Mouse (Mus musculus) liver, postnatal 0 days (tissue): ENCODE measurements at regions not wholly inside any gene's neighbourhood (a gene's known extent, or its start where the extent isn't known, plus 50 kb on each side); places are given as distances from the start of the nearest gene placed in this dataset.

Experiments
- ATAC-seq: fragments of 200-750 bp; cut with Nextera tagmentation; 2 replicates; pipeline ENCODE4 v1.8.0; 2017; ENCODE audit warnings: mild to moderate bottlenecking, moderate library complexity
- DNase-seq: peaks from one replicate; pipeline ENCODE4 v3.0.0-alpha.2; 2016
- H3K27ac ChIP-seq: fragments of 300-500 bp; sonication (generic); 2 replicates; pipeline ENCODE4 v1.5.1; 2014; ENCODE audit warnings: antibody characterized with exemption, moderate library complexity, mild to moderate bottlenecking, low read depth
- H3K27me3 ChIP-seq: fragments of 300-500 bp; sonication (generic); 2 replicates; pipeline ENCODE4 v1.6.1; 2014; ENCODE audit warnings: low read length, control low read depth, mixed read lengths; ENCODE audit not compliant: insufficient read depth
- H3K36me3 ChIP-seq: fragments of 300-500 bp; sonication (generic); replicated peaks from 2 replicates; pipeline ENCODE4 v1.6.1; 2014; ENCODE audit warnings: mild to moderate bottlenecking, control low read depth, low read length, moderate library complexity, mixed read lengths; ENCODE audit not compliant: insufficient read depth
- H3K4me1 ChIP-seq: fragments of 300-500 bp; sonication (generic); 2 replicates; pipeline ENCODE4 v1.6.1; 2014; ENCODE audit warnings: antibody characterized with exemption, mild to moderate bottlenecking, control low read depth; ENCODE audit not compliant: insufficient read depth
- H3K4me2 ChIP-seq: fragments of 300-500 bp; sonication (generic); 2 replicates; pipeline ENCODE4 v1.6.1; 2014; ENCODE audit warnings: low read depth, mild to moderate bottlenecking, low read length, moderate library complexity, mixed read lengths
- H3K4me3 ChIP-seq: fragments of 300-500 bp; sonication (generic); 2 replicates; pipeline ENCODE4 v1.5.1; 2014; ENCODE audit warnings: low read depth, low read length
- H3K9ac ChIP-seq: fragments of 300-500 bp; sonication (generic); replicated peaks from 2 replicates; pipeline ENCODE4 v1.6.1; 2014; ENCODE audit warnings: mild to moderate bottlenecking, moderate library complexity
- H3K9me3 ChIP-seq: fragments of 300-500 bp; sonication (generic); 2 replicates; pipeline ENCODE4 v1.6.1; 2016; ENCODE audit warnings: mild to moderate bottlenecking, control low read depth, low read length, mixed read lengths
- CTCF ChIP-seq: sonication (generic); IDR thresholded peaks from 2 replicates; pipeline ENCODE4 v1.5.1; 2016; ENCODE audit warnings: antibody characterized with exemption, low read depth
- EP300 ChIP-seq: IDR thresholded peaks from 2 replicates; pipeline ENCODE4 v1.6.1; 2016; ENCODE audit warnings: antibody characterized with exemption, low read depth, mild to moderate bottlenecking
- WGBS: fragments of 180-500 bp; shearing (Covaris S2); extraction: QIAGEN DNeasy Blood & Tissue Kit; methylation state at CpG from one replicate; pipeline ENCODE4 v1.1.7; 2014; ENCODE audit not compliant: insufficient replicate concordance; 5-methylcytosine and 5-hydroxymethylcytosine counted together

DNA sequence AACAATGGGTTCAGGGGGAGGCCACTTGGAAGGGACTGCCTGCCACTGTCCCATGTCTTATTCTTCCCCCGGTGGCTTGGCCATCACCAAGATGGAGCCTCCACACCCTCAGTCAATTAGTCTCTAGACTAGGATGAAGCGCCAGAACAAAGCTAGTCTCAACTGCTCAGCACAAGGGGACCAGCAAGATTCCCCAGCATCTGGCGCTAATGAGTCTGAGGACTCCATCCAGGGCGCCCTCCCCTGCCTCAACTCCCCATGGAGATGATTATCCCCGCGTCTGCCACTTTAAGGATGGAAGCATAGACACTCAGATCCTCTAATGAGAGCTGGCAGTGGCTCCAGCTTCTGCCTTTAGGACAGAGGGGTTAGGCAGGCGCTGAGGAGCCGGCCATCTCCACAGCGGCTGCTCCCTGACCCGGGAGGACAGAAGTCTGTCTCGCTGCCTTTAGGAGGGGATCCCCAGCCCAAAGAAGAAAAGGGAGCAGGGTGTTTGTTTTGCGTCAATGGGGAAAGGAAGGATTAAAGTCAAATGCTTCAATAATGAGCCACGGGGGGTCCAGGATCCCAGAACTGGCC, 81.7 kb upstream of the Rbm19 start:
- 20% methylated on average over 13 of the region's 13 CpGs for WGBS
- TF ChIP-seq EP300: no peak
- no peak for TF ChIP-seq CTCF
- H3K27ac ChIP-seq: no peak overlapping the region
- no peaks in the 10 kb centered on the region for H3K9me3 ChIP-seq
- DNase-seq (no peak), ATAC-seq (no peak)
- no peaks in the 10 kb centered on the region for H3K27me3 ChIP-seq
- no peaks in the 10 kb centered on the region for H3K36me3 ChIP-seq
- no peak overlapping the region for H3K4me2 ChIP-seq
- H3K4me3 ChIP-seq: no peak overlapping the region
- no peak overlapping the region for H3K9ac ChIP-seq
- no peaks in the 10 kb centered on the region for H3K4me1 ChIP-seq

DNA sequence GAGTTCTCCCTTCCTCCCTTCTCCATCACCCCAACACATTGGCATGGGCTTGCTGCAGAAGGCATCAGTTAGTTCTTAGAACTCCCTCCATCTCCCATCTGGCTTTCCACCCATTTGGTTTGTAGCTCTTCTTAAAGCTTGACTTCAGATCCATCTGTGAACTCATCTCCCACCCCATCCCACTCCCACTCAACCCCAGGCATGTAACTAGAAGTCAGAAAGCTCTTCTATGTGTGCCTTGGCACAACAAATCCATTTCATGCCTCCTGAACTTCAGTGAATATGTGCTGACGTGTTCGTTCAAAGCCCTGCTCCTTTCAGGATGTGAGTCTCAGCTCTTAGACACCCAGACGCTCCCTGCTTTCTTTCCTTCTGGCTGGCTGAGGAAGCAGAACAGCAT, 81.0 kb upstream of the Rbm19 start:
- Histone ChIP-seq H3K36me3 (no peaks in the 10 kb centered on the region), H3K4me2 (no peak overlapping the region), H3K27ac (no peak overlapping the region), H3K9ac (no peak overlapping the region), H3K4me3 (no peak overlapping the region), H3K9me3 (no peaks in the 10 kb centered on the region), H3K27me3 (no peaks in the 10 kb centered on the region), H3K4me1 (no peaks in the 10 kb centered on the region)
- 69% methylated on average over 3 of the region's 3 CpGs for WGBS
- TF ChIP-seq EP300 (no peak), CTCF (no peak)
- DNase-seq: no peak
- ATAC-seq: no peak

GRCm38 (mm10) chr5:120037806-120038205, 78.5 kb upstream of the Rbm19 start:
- 66% methylated on average over 3 of the region's 3 CpGs for WGBS
- ATAC-seq: no peak

GRCm38 (mm10) chr5:120043786-120044185, 72.5 kb upstream of the Rbm19 start:
- WGBS: 82% methylated on average over 4 of the region's 4 CpGs
- ATAC-seq: no peak
- TF ChIP-seq CTCF (no peak), EP300 (no peak)

More at GRCm38 (mm10) chr5:120037806-120038205, 78.5 kb upstream of the Rbm19 start:
- TF ChIP-seq CTCF: no peak
- no peak for TF ChIP-seq EP300
- Histone ChIP-seq H3K36me3 (no peaks in the 10 kb centered on the region), H3K27me3 (no peaks in the 10 kb centered on the region), H3K9ac (no peak overlapping the region), H3K4me1 (no peaks in the 10 kb centered on the region), H3K9me3 (0 out of 2 replicates have a peak, but pooled peaks cover 3% of the 10 kb centered on the region), H3K27ac (no peak overlapping the region), H3K4me2 (no peak overlapping the region), H3K4me3 (no peak overlapping the region)
- no peak for DNase-seq

GRCm38 (mm10) chr5:120049063-120049781, 67.0 kb upstream of the Rbm19 start:
- H3K4me3 ChIP-seq: no peak overlapping the region
- no peak overlapping the region for H3K4me2 ChIP-seq
- H3K9ac ChIP-seq: no peak overlapping the region
- no peaks in the 10 kb centered on the region for H3K27me3 ChIP-seq
- TF ChIP-seq EP300 (no peak), CTCF (no peak)
- H3K27ac ChIP-seq: no peak overlapping the region
- no peaks in the 10 kb centered on the region for H3K4me1 ChIP-seq
- no peaks in the 10 kb centered on the region for H3K9me3 ChIP-seq
- no peak for ATAC-seq
- H3K36me3 ChIP-seq: no peaks in the 10 kb centered on the region
- 76% methylated on average over 7 of the region's 7 CpGs for WGBS
- DNase-seq: no peak

More at GRCm38 (mm10) chr5:120043786-120044185, 72.5 kb upstream of the Rbm19 start:
- Histone ChIP-seq H3K36me3 (no peaks in the 10 kb centered on the region), H3K9me3 (0 out of 2 replicates have a peak, but pooled peaks cover 3% of the 10 kb centered on the region), H3K4me3 (no peak overlapping the region), H3K4me2 (no peak overlapping the region), H3K9ac (no peak overlapping the region), H3K27ac (no peak overlapping the region), H3K27me3 (no peaks in the 10 kb centered on the region), H3K4me1 (no peaks in the 10 kb centered on the region)
- DNase-seq: no peak

DNA sequence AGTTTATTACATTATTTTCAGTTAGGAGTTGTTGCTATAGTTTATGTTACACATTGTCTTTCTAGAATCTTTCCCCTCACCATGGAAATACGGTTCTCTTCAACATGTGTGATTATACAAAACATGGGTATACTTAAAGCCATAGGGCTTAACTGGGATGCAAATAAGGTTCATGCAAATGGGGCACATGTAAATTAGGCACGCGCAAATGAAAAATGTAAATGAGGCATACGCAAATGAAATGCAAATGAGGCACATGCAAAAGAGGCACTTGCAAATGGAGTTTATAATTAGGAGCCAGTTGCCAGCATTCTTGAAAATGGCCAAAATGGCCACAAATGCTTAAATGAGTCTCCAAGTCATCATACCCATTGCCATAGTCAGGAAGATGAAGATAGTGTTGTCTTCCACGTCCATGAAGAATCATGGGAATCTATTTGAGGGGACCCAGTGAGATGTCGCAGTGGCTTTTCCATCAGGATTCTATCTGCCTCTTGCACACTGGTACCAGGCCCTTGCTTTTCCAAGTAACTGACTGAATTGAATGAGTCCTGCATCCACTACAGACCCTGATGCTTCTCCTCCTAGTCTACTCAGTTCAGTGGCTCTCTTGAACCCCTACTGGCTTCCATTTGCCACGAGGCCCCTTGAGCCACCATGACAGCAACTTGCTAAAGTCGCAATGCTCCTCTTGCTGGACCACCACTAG, 65.4 kb upstream of the Rbm19 start:
- H3K9me3 ChIP-seq: no peaks in the 10 kb centered on the region
- no peak overlapping the region for H3K9ac ChIP-seq
- H3K4me1 ChIP-seq: no peaks in the 10 kb centered on the region
- ATAC-seq (no peak), DNase-seq (no peak)
- H3K4me3 ChIP-seq: no peak overlapping the region
- WGBS: 76% methylated on average over 8 of the region's 8 CpGs
- H3K27me3 ChIP-seq: no peaks in the 10 kb centered on the region
- TF ChIP-seq CTCF: no peak
- no peak for TF ChIP-seq EP300
- H3K36me3 ChIP-seq: no peaks in the 10 kb centered on the region
- no peak overlapping the region for H3K4me2 ChIP-seq
- no peak overlapping the region for H3K27ac ChIP-seq
